Mouse (Mus musculus): Measurements from ENCODE around the gene Zfp54. TPM values are rescaled to one million over a fixed set of nuclear protein-coding genes. Genes with fewer than 3 reads are reported as not detected.
"Not testable (repeated sequence)": the region's sequence is repeated elsewhere in the genome, so short reads cannot be mapped to it uniquely, and the experiment has no call there.

Gene Zfp54
- polyA plus RNA-seq, 1 experiment from 2014 or later: 3.0 TPM

GRCm38 (mm10) chr17:21474729-21475128 lies 51.7 kb downstream of the Zfp54 start:
- not testable (repeated sequence) for H3K9me3 ChIP-seq (replicated peaks)
- 21% methylated on average over 10 of the region's 10 CpGs for WGBS

DNA sequence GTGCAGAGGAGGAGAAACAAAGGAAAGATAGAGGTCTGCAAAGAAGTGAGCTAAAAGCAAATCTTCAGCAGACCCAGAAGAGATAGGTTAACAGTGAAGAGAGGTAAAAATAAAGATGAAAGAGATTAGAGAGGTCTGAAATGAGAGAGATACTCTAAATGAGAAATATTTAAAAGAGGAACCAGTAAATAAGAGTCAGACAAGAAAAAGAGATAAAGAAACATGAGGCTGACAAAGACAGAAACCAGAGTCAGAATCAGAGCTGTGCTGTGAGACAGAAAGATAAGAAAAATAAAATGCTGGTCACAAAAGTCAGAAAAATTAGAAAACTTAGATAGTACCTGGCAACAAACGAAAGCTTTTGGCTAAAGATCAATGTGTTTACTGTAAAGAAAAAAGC lies 52.3 kb downstream of the Zfp54 start:
- H3K4me3 ChIP-seq; H3K9me3 ChIP-seq (replicated peaks); DNase-seq (ENCODE audit: low spot score); H3K36me3 ChIP-seq; H3K27me3 ChIP-seq (ENCODE audit: low read depth, poor library complexity, severe bottlenecking); H3K27ac ChIP-seq (replicated peaks): not testable (repeated sequence)
- WGBS: 75% methylated on average over 1 of the region's 1 CpGs
- peaks cover 12% of the 10 kb centered on the region for H3K4me1 ChIP-seq

More at GRCm38 (mm10) chr17:21474729-21475128, 51.7 kb downstream of the Zfp54 start:
- H3K4me3 ChIP-seq; H3K27ac ChIP-seq (replicated peaks); DNase-seq (ENCODE audit: low spot score); H3K36me3 ChIP-seq; H3K27me3 ChIP-seq (ENCODE audit: low read depth, poor library complexity, severe bottlenecking): not testable (repeated sequence)
- peaks cover 12% of the 10 kb centered on the region for H3K4me1 ChIP-seq

DNA sequence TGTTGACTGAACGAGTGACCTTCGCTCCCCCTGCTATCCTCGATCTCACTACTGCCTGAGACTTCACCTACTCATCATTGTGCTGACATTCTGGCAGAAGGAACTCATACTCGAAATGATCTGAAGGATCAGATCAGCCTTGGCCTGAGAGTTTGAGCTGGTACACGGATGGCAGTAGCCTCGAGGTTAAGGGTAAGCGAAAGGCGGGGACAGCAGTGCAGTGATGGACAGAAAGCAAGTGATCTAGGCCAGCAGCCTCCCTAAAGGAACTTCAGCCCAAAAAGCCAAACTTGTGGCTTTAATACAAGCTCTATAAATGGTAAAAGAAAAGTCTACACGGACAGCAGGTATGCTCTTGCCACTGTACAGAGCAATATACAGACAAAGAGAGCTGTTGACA lies 53.3 kb downstream of the Zfp54 start:
- WGBS: 90% methylated on average over 5 of the region's 9 CpGs
- H3K27ac ChIP-seq (replicated peaks); H3K4me3 ChIP-seq: not testable (repeated sequence)

GRCm38 (mm10) chr17:21478103-21478777 lies 55.2 kb downstream of the Zfp54 start:
- not testable (repeated sequence) for DNase-seq (ENCODE audit: low spot score); H3K9me3 ChIP-seq (replicated peaks); H3K27me3 ChIP-seq (ENCODE audit: low read depth, poor library complexity, severe bottlenecking); H3K4me3 ChIP-seq; H3K4me1 ChIP-seq; H3K36me3 ChIP-seq; H3K27ac ChIP-seq (replicated peaks)
- 90% methylated on average over 10 of the region's 10 CpGs for WGBS

More for the DNA sequence above, 53.3 kb downstream of the Zfp54 start:
- DNase-seq (ENCODE audit: low spot score); H3K27me3 ChIP-seq (ENCODE audit: low read depth, poor library complexity, severe bottlenecking); H3K36me3 ChIP-seq; H3K9me3 ChIP-seq (replicated peaks): not testable (repeated sequence)
- peaks cover 12% of the 10 kb centered on the region for H3K4me1 ChIP-seq

Other genes with a start within 250 kb of the Zfp54 start
- gene Vmn1r234, start 197.1 kb upstream of the Zfp54 start, polyA plus RNA-seq (2016; fragmentation: Nextera tagmentation; extraction: Ambion mirVana): not detected in 2 replicates
- not detected in 2 replicates for gene Vmn1r235, start 166.8 kb upstream of the Zfp54 start, polyA plus RNA-seq (2016; fragmentation: Nextera tagmentation; extraction: Ambion mirVana)
- gene Vmn1r236, start 140.3 kb upstream of the Zfp54 start, polyA plus RNA-seq (2016; fragmentation: Nextera tagmentation; extraction: Ambion mirVana): not detected in 2 replicates
- gene Vmn1r237, start 111.4 kb upstream of the Zfp54 start, polyA plus RNA-seq (2016; fragmentation: Nextera tagmentation; extraction: Ambion mirVana): not detected in 2 replicates
- gene Zfp677, start 39.5 kb upstream of the Zfp54 start, polyA plus RNA-seq (2016; fragmentation: Nextera tagmentation; extraction: Ambion mirVana): 2.1 and 2.4 TPM in 2 replicates
- 13.3 and 13.4 TPM in 2 replicates for gene Zfp51, start 27.1 kb downstream of the Zfp54 start, polyA plus RNA-seq (2016; fragmentation: Nextera tagmentation; extraction: Ambion mirVana)
- gene Zfp53, start 65.8 kb downstream of the Zfp54 start, polyA plus RNA-seq (2016; fragmentation: Nextera tagmentation; extraction: Ambion mirVana): 10.0 and 10.3 TPM in 2 replicates
- 1.7 and 2.2 TPM in 2 replicates for gene Zfp52, start 112.3 kb downstream of the Zfp54 start, polyA plus RNA-seq (2016; fragmentation: Nextera tagmentation; extraction: Ambion mirVana)
- gene Zfp948, start 143.8 kb downstream of the Zfp54 start, polyA plus RNA-seq (2016; fragmentation: Nextera tagmentation; extraction: Ambion mirVana): 14.0 and 14.6 TPM in 2 replicates
- 5.7 and 6.9 TPM in 2 replicates for gene Zfp983, start 227.4 kb downstream of the Zfp54 start, polyA plus RNA-seq (2016; fragmentation: Nextera tagmentation; extraction: Ambion mirVana)

Measured in midbrain, embryonic 10.5 days (tissue).